Mouse (Mus musculus) C2C12 (cell line): ENCODE results near the gene Nfib.
A peak's percentile ranks its signal among the peaks of the same experiment; 100 is the strongest.

Experiments used
- CEBPB ChIP-seq: IDR thresholded peaks from one replicate; pipeline ENCODE4 v1.6.1; 2011; ENCODE audit warnings: low read depth, mild to moderate bottlenecking, control low read depth, moderate library complexity
- CTCF ChIP-seq: IDR thresholded peaks from one replicate; pipeline ENCODE4 v1.5.1; 2011; ENCODE audit not compliant: control insufficient read depth, insufficient read depth, insufficient read length
- FOSL1 ChIP-seq: IDR thresholded peaks from one replicate; pipeline ENCODE4 v1.8.0; 2011; ENCODE audit warnings: mild to moderate bottlenecking, low read length; ENCODE audit not compliant: poor library complexity, insufficient read depth, severe bottlenecking
- MAX ChIP-seq: IDR thresholded peaks from one replicate; pipeline ENCODE4 v1.6.1; 2011; ENCODE audit warnings: mild to moderate bottlenecking, control low read depth
- MYOD1 ChIP-seq: IDR thresholded peaks from one replicate; pipeline ENCODE4 v1.6.1; 2011; ENCODE audit warnings: low read depth; ENCODE audit not compliant: control insufficient read depth, insufficient read length
- MYOG ChIP-seq: IDR thresholded peaks from one replicate; pipeline ENCODE4 v1.6.1; 2011; ENCODE audit not compliant: control insufficient read depth, insufficient read length; ENCODE audit errors: extremely low read depth
- USF1 ChIP-seq: IDR thresholded peaks from one replicate; pipeline ENCODE4 v1.6.1; 2011; ENCODE audit warnings: low read depth, mild to moderate bottlenecking, control low read depth, moderate library complexity

GRCm38 (mm10) chr4:82399406-82400380 is 305.9 kb downstream of the Nfib start:
- no peak for TF ChIP-seq CTCF
- peak; percentile 27 for TF ChIP-seq MYOD1
- no peak for TF ChIP-seq USF1
- TF ChIP-seq CEBPB: no peak
- TF ChIP-seq MAX: peak; percentile 73
- no peak for TF ChIP-seq FOSL1
- TF ChIP-seq MYOG: no peak
